Mouse (Mus musculus): ENCODE results near the gene Ddx27.
"Not testable (repeated sequence)": the region's sequence is repeated elsewhere in the genome, so short reads cannot be mapped to it uniquely, and the experiment has no call there.

Ddx27 gene

DNA sequence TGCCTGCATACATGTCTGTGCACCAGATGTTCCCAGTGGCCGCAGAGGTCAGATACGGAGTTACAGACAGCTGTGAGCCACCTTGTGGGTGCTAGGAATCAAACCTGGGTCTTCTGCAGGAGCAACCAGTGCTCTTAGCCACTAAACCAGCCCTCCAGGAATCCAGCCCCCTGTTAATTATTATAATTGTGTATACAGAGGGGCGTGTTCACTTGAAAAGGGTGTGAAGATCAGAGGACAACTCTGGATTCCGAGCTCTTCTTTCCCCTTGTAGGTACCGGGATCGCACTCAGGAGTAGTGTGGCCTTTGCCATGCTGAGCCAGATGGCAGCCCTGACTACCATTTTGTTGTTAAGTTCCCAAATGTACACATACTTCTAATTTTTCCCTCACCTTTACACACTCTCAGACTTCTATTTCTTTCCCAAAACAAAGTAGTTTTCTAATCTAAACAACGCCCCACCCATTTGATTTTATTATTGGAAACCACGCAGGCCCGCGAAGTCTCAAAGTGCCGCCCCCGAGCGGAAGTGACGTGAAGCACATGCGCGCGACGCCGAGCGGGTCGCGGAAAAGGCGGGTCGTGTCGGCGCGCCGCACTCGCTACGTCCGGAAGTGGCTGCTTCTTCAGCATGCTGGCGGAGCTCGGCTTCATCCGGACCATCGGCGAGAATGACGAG, at the start of gene Ddx27:
Gene Ddx27 (plus strand): TSS at position 492 of the 680 bp plus-strand sequence.
- peak; percentile 85 for DNase-seq (ENCODE audit: low read depth, low spot score)

DNA sequence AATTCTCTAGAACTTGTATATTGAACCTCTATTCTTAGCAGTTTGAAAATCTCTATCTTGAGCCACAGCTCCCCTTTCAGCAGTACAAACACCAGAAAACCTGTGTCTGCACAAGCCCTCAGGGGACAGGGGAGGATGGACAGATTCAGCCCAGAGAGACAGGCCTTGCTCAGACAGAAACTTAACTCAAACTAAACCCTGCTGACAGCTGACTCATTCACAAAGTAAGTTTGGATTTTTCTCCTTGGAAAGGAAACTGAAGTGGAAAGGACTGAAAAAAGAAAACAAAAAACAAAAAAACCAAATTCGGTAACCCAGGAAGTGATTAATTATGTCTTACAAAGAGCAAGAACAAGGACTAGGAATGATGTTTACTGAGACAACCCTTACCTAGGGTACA, 41.8 kb upstream of the Ddx27 start:
- DNase-seq (ENCODE audit: low read depth, low spot score): no peak

DNA sequence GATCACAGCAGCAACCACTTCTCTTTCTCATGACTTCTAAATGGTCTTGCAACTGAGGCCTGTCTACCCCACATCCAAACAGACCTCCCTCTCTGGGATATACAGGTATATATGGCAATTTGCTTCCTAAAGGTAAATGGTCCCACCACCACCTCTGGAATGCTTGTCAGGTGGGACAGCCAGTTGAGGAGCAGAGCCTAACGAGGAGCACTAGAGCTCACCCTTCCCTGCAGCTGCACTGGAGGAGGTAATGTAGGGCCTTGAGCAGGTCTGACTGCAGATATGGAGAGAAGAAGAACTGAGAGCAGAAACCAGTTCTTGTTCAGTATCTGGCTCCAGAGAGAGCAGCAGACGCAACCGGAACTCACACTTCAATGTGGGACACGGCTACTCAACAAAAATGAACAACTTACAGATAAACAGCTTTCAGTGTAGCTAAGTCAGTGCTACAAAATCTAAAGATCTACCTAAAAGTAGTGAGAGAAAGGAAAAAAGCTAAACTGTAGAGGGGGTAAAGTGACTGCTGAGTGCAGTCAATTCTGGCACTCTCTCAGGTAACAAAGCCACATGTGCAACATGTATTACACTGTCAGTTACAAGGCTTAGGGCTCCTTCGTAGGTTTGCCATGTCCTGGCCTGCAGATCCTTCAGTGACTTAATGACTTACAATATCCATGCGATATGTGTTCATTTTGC, 40.7 kb upstream of the Ddx27 start:
- no peak for DNase-seq (ENCODE audit: low read depth, low spot score)

- DNase-seq (ENCODE audit: low read depth, low spot score): no peak
Measured at GRCm38 (mm10) chr2:166976356-166976755, 38.6 kb upstream of the Ddx27 start.

DNA sequence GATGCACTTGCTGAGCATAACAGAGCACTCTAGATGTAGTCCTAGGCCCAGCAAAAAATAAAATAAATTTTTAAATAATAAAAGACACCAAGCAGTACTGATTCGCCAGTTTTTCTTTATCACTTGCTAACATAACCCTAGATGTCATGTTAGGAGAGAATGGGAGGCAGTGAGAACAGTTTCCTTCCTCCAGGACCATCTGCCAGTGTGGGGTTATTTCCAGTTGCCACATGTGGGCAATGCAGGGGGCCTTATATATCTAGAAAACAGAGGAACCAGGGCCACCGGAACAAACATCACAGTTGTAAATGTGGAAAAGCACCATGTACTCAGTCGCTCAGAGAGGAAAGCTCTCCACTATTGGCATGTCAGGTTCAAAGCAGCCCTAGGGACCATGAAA, 37.5 kb upstream of the Ddx27 start:
- DNase-seq (ENCODE audit: low read depth, low spot score): no peak

DNA sequence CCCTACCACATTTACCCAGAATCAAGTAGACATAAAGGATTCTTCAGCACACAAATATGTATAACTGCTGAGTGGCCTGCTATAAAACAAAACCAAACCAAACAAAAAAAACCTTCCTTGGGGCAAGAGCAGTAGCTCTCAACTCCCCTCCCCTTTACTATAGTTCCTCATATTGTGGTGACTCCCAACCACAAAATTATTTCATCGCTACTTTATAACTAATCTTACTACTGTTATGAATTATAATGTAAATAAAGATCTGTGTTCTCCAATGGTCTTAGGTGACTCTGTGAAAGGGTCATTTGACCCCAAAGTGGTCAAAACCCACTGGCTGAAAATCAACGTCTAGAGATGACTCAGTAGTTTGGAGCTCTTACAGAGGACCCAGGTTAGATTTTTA, 34.8 kb upstream of the Ddx27 start:
- no peak for DNase-seq (ENCODE audit: low read depth, low spot score)

DNA sequence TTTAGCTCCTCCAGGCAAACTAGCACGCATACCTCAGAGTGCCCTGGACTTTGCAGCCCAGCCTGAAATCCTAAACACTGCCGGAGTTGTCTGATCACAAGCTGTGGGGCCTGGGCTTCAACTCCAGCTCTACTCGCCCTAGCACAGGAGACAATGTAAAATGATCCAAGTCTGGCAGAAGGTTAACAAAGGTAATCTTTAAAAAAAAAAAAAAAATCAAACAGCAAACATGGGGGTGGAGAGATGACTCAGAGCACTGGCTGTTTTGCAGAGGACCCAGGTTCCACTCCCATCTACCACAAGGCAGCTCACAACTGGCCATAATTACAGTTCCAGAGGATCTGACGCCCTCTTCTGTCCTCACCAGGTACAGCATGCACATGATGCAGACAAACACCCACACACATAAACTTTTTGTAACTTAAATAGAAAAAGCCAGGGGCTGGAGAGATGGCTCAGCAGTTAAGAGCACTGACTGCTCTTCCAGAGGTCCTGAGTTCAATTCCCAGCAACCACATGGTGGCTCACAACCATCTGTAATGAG, 31.6 kb upstream of the Ddx27 start:
- peak; percentile 9 for DNase-seq (ENCODE audit: low read depth, low spot score)

- DNase-seq (ENCODE audit: low read depth, low spot score): no peak
Measured at GRCm38 (mm10) chr2:166990861-166991260, 24.1 kb upstream of the Ddx27 start.

- no peak for DNase-seq (ENCODE audit: low read depth, low spot score)
Measured at GRCm38 (mm10) chr2:166991945-166992344, 23.0 kb upstream of the Ddx27 start.

DNA sequence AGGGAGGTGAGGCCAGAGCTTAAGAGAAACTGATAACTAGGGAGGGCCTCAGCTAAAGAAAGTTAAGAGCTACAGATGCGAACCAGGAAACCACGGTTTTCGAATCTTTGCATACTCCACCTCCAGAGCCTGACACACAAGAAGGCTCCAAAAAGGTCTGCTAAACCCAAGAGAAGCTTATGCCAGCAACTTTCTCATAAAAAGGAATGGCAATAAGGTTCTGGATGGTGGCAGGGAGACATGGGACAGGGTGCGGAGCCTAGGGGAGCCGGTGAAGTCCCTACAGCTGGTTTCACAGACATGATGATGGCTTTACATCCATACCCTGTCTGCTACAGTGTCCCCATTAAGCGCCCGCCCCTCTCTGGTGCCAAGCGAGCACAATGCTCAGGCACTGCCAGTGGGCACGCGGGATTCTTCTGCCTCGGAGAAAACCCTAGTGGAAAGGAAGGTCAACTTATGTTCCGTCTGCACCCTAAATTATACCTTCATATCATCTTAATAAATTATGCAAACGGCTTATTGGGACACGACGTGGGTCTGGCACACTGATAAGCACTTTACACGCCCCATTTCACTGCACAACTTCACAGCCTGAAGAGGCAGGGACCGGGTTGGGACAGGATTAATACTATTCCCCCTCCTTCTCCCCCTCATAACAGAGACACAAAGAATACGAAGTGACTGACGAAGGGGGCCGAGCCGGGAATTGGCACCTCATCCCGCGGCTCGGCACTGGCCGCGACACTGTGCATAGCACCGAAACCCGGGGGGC, 19.8 kb upstream of the Ddx27 start:
- no peak for DNase-seq (ENCODE audit: low read depth, low spot score)

GRCm38 (mm10) chr2:166995796-166996532, 19.0 kb upstream of the Ddx27 start, which contains the start of gene Stau1:
Gene Stau1 (minus strand): TSS chr2:166996299.
- peak; percentile 87 for DNase-seq (ENCODE audit: low read depth, low spot score)

- no peak for DNase-seq (ENCODE audit: low read depth, low spot score)
Measured at GRCm38 (mm10) chr2:166996533-166996894, 18.5 kb upstream of the Ddx27 start.

- DNase-seq (ENCODE audit: low read depth, low spot score): no peak
Measured at GRCm38 (mm10) chr2:167001486-167001885, 13.5 kb upstream of the Ddx27 start.

DNA sequence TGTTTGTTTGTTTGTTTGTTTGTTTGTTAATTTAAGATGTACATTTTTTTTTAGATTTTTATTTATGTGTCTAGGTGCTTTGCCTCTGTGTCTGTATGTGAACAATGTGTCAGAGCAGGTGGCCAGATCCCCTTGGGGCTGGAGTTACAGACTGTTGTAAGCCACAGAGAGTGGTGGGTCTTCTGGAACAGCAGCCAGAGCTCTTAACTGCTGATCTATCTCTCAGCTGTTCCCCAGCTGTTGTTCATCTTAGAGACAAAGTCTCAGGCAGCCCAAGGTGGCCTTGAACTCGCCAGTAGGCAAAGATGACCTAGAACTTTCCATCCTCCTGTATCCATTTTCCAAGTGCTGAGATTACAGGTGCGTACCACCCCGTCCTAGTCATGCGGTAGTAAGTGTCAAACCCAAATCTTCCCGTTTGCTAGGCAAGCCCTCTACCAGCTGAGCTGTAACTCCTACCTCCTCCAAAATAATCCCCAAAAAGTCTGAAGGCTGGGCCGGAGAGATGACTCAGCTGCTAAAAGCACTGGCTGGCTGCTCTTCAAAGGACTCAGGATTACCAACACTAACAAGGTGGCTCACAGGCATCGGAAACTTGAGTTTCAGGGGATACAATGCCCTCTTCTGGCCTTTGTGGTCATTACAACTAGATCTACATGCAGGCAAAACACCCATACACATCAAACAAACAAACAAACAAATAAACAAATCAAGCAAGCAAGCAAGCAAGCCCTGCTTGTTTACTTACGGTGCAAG, 10.7 kb upstream of the Ddx27 start:
- DNase-seq (ENCODE audit: low read depth, low spot score): peak; percentile 56

DNA sequence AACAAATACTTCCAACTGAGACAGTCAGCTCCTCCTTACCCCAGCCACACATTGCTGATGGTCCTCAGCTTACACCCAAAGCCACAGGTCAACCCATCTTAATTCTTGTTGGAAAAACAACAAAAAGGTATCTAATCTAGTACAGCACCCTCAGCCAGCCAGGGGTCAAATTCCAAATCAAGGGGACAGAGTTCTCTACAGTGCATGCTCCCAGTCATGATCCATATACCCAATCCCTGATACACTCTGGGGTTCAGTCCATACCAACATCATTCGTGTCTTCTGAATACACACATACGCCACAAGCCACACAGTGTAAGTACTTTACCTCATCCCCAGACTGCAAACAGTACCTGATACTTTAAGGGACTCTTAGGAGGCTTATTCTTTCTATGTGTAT, 8.6 kb upstream of the Ddx27 start:
- DNase-seq (ENCODE audit: low read depth, low spot score): no peak

- no peak for DNase-seq (ENCODE audit: low read depth, low spot score)
Measured at GRCm38 (mm10) chr2:167007001-167007491, 7.9 kb upstream of the Ddx27 start.

DNA sequence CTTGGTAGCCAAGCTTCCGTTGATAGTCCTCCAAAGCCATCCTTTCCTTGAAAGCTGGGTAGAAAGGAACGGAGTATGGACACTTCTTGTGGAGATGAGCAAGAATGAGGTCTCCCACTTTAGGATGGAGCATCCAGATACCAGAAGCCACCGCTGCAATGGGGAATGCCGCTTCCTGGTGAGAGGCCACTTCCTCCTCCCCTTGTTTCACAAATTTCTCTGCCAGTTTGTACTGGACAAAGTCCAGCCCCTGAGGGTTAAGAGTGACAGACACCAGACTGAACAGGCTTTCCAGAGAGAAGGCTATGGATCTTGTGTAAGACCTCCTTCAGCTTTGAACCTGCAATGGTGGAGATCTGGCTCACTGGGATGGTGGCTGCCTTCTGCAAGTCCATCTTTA, 7.4 kb upstream of the Ddx27 start:
- DNase-seq (ENCODE audit: low read depth, low spot score): not testable (repeated sequence)

- no peak for DNase-seq (ENCODE audit: low read depth, low spot score)
Measured at GRCm38 (mm10) chr2:167009483-167009882, 5.5 kb upstream of the Ddx27 start.

GRCm38 (mm10) chr2:167010546-167010945, 4.4 kb upstream of the Ddx27 start:
- DNase-seq (ENCODE audit: low read depth, low spot score): no peak

- no peak for DNase-seq (ENCODE audit: low read depth, low spot score)
Measured at GRCm38 (mm10) chr2:167015382-167015718, 357 bp downstream of the Ddx27 start.

GRCm38 (mm10) chr2:167019396-167019795, 4.4 kb downstream of the Ddx27 start:
- DNase-seq (ENCODE audit: low read depth, low spot score): no peak

All from WW6 (cell line).